Mouse (Mus musculus): ENCODE measurements around the gene Sv2b.

GRCm38 (mm10) chr7:75329740-75330142 is 20.7 kb upstream of the Sv2b start:
- no peak for TF ChIP-seq CTCF (IDR thresholded peaks at IDR 0.05; ENCODE audit: insufficient read depth, low read length)
- TF ChIP-seq POLR2A (IDR thresholded peaks at IDR 0.05; ENCODE audit: borderline replicate concordance, extremely low read depth, low read depth, low read length): no peak
